Mouse (Mus musculus): ENCODE measurements around the gene Cckar. TPM values are rescaled to one million over a fixed set of nuclear protein-coding genes. Genes with fewer than 3 reads are reported as not detected.

Gene Cckar
- polyA plus RNA-seq (2012; rRNA removed): 0.02 and 0.05 TPM in 2 replicates

GRCm38 (mm10) chr5:53707235-53708177 is at the start of gene Cckar:
Cckar (minus strand) TSS chr5:53707705.

Other genes with a start within 250 kb of the Cckar start
- 6.1 and 7.5 TPM in 2 replicates for gene Rbpj, start 241.6 kb downstream of the Cckar start, polyA plus RNA-seq (2012; rRNA removed)
- gene Tbc1d19, start 101.9 kb upstream of the Cckar start, polyA plus RNA-seq (2012; rRNA removed): 4.1 and 4.7 TPM in 2 replicates